Mouse (Mus musculus) hindbrain, postnatal 0 days (tissue): Measurements from ENCODE around the gene Pmepa1. TPM values are rescaled to one million over a fixed set of nuclear protein-coding genes. Genes with fewer than 3 reads are reported as not detected.

Experiments
- ATAC-seq: fragments of 200-750 bp; cut with Nextera tagmentation; 2 replicates; pipeline ENCODE4 v1.8.0; 2017; ENCODE audit warnings: mild to moderate bottlenecking, moderate TSS enrichment, moderate library complexity
- DNase-seq: peaks from one replicate; pipeline ENCODE4 v3.0.0-alpha.2; 2015; ENCODE audit warnings: low spot score
- H3K27ac ChIP-seq: fragments of 300-500 bp; sonication (generic); 2 replicates; pipeline ENCODE4 v1.5.1; 2014; ENCODE audit warnings: mild to moderate bottlenecking
- H3K27me3 ChIP-seq: fragments of 300-500 bp; sonication (generic); 2 replicates; pipeline ENCODE4 v1.6.1; 2014; ENCODE audit warnings: low read length, mixed read lengths; ENCODE audit not compliant: insufficient read depth
- H3K36me3 ChIP-seq: fragments of 300-500 bp; sonication (generic); 2 replicates; pipeline ENCODE4 v1.6.1; 2014; ENCODE audit warnings: low read length, mixed read lengths; ENCODE audit not compliant: insufficient read depth
- H3K4me1 ChIP-seq: fragments of 300-500 bp; sonication (generic); 2 replicates; pipeline ENCODE4 v1.6.1; 2014; ENCODE audit warnings: antibody characterized with exemption, low read length, mixed read lengths; ENCODE audit not compliant: insufficient read depth
- H3K4me2 ChIP-seq: fragments of 300-500 bp; sonication (generic); 2 replicates; pipeline ENCODE4 v1.6.1; 2014; ENCODE audit warnings: low read depth, mild to moderate bottlenecking, low read length, moderate library complexity, mixed read lengths
- H3K4me3 ChIP-seq: fragments of 300-500 bp; sonication (generic); 2 replicates; pipeline ENCODE4 v1.5.1; 2014; ENCODE audit warnings: low read length
- H3K9ac ChIP-seq: fragments of 300-500 bp; sonication (generic); replicated peaks from 2 replicates; pipeline ENCODE4 v1.6.1; 2014; ENCODE audit warnings: mild to moderate bottlenecking, low read length, moderate library complexity, mixed read lengths
- H3K9me3 ChIP-seq: fragments of 300-500 bp; sonication (generic); 2 replicates; pipeline ENCODE4 v1.6.1; 2016; ENCODE audit warnings: low read length, mixed read lengths
- CTCF ChIP-seq: IDR thresholded peaks from 2 replicates; pipeline ENCODE4 v1.5.1; 2016; ENCODE audit warnings: antibody characterized with exemption, control low read depth, low read depth
- WGBS: fragments of 180-500 bp; shearing (Covaris S2); extraction: QIAGEN DNeasy Blood & Tissue Kit; methylation state at CpG from one replicate; pipeline ENCODE4 v1.1.7; 2014; 5-methylcytosine and 5-hydroxymethylcytosine counted together
- polyA plus RNA-seq: library from polyadenylated mRNA; unstranded; fragments of >200 nt; fragmentation: Nextera tagmentation; extraction: Ambion mirVana; gene quantifications from 2 replicates; pipeline ENCODE4 v1.2.1, GENCODE M21; 2015
- total RNA-seq: library from RNA; depleted of rRNA; stranded (reverse); fragments of >200 nt; gene quantifications from 2 replicates; pipeline ENCODE4 v1.2.3, GENCODE M21; 2014

Pmepa1 gene
- total and polyA plus RNA-seq, 2 experiments from 2014 or later = 3.0 to 16.0 TPM

GRCm38 (mm10) chr2:173255810-173256551 is 20.4 kb downstream of the Pmepa1 start:
- Histone ChIP-seq H3K27ac (no peak overlapping the region), H3K9me3 (no peaks in the 10 kb centered on the region), H3K4me3 (no peak overlapping the region), H3K27me3 (no peaks in the 10 kb centered on the region), H3K4me2 (no peak overlapping the region), H3K36me3 (no peaks in the 10 kb centered on the region), H3K9ac (no peak overlapping the region), H3K4me1 (peaks cover 46% of the 10 kb centered on the region)
- DNase-seq (no peak), ATAC-seq (no peak)
- WGBS = 61% methylated on average over 7 of the region's 7 CpGs
- TF ChIP-seq CTCF = no peak

- Histone ChIP-seq H3K4me2 (0 out of 2 replicates have a peak overlapping the region, but pooled peaks have one; percentile 21), H3K4me1 (peaks cover 59% of the 10 kb centered on the region), H3K9ac (0 out of 2 replicates have a peak overlapping the region, but pooled peaks have one; percentile 21), H3K4me3 (no peak overlapping the region), H3K36me3 (no peaks in the 10 kb centered on the region), H3K27ac (no peak overlapping the region), H3K9me3 (no peaks in the 10 kb centered on the region), H3K27me3 (no peaks in the 10 kb centered on the region)
- DNase-seq (peak; percentile 53), ATAC-seq (no peak)
- no peak for TF ChIP-seq CTCF
- WGBS = 25% methylated on average over 26 of the region's 26 CpGs
Observed at GRCm38 (mm10) chr2:173253761-173254662, 22.3 kb downstream of the Pmepa1 start.

- ATAC-seq (no peak), DNase-seq (peak; percentile 57)
- Histone ChIP-seq H3K27ac (no peak overlapping the region), H3K4me1 (peaks cover 40% of the 10 kb centered on the region), H3K9ac (no peak overlapping the region), H3K4me2 (no peak overlapping the region), H3K9me3 (no peaks in the 10 kb centered on the region), H3K27me3 (no peaks in the 10 kb centered on the region), H3K36me3 (no peaks in the 10 kb centered on the region), H3K4me3 (no peak overlapping the region)
- WGBS = 33% methylated on average over 9 of the region's 9 CpGs
- TF ChIP-seq CTCF = no peak
Observed at GRCm38 (mm10) chr2:173251675-173252074, 24.7 kb downstream of the Pmepa1 start.

- WGBS = 49% methylated on average over 7 of the region's 7 CpGs
- DNase-seq (no peak), ATAC-seq (peak; percentile 22; the same call in 1 of the 2 replicates)
- Histone ChIP-seq H3K4me1 (peaks cover 38% of the 10 kb centered on the region), H3K27ac (no peak overlapping the region), H3K4me2 (no peak overlapping the region), H3K9ac (no peak overlapping the region), H3K4me3 (no peak overlapping the region), H3K9me3 (no peaks in the 10 kb centered on the region), H3K36me3 (no peaks in the 10 kb centered on the region), H3K27me3 (no peaks in the 10 kb centered on the region)
- no peak for TF ChIP-seq CTCF
Observed at GRCm38 (mm10) chr2:173251133-173251532, 25.2 kb downstream of the Pmepa1 start.

- H3K9ac ChIP-seq = no peak overlapping the region
- no peak for ATAC-seq
- no peak overlapping the region for H3K4me3 ChIP-seq
- H3K4me1 ChIP-seq = peaks cover 38% of the 10 kb centered on the region
- no peak overlapping the region for H3K4me2 ChIP-seq
- TF ChIP-seq CTCF = no peak
- 37% methylated on average over 2 of the region's 2 CpGs for WGBS
- no peaks in the 10 kb centered on the region for H3K9me3 ChIP-seq
- H3K27me3 ChIP-seq = no peaks in the 10 kb centered on the region
- H3K27ac ChIP-seq = no peak overlapping the region
- no peak for DNase-seq
- no peaks in the 10 kb centered on the region for H3K36me3 ChIP-seq
Observed at GRCm38 (mm10) chr2:173250411-173250810, 25.9 kb downstream of the Pmepa1 start.

GRCm38 (mm10) chr2:173249965-173250364 is 26.4 kb downstream of the Pmepa1 start:
- WGBS = 66% methylated on average over 8 of the region's 8 CpGs
- H3K27ac ChIP-seq = no peak overlapping the region
- no peak for TF ChIP-seq CTCF

More at GRCm38 (mm10) chr2:173249965-173250364, 26.4 kb downstream of the Pmepa1 start:
- Histone ChIP-seq H3K9me3 (no peaks in the 10 kb centered on the region), H3K4me3 (no peak overlapping the region), H3K36me3 (no peaks in the 10 kb centered on the region), H3K27me3 (no peaks in the 10 kb centered on the region), H3K9ac (no peak overlapping the region), H3K4me1 (peaks cover 38% of the 10 kb centered on the region), H3K4me2 (no peak overlapping the region)
- ATAC-seq = no peak
- DNase-seq = no peak
